Mouse (Mus musculus): ENCODE measurements around the gene Exoc7.

Exoc7 gene

DNA sequence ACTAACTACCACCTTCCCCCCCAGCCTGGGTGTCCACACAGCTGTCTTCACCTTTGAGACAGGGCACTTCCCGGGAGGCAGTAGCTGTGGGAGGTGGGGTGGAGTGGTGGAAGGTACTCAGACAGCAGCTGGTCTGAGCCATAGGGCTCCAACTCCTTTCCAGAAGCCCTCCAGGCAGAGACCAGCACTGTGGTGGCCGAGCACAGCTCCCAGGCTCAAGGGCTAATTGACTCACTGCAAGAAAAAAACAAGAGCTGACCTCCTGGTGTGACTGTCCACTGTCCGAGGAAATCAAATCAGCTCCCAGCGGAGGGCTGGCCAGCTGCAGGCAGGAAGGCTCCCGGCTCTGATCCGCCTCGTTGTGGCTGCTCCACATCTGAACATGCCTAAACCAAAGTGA, 67.2 kb downstream of the Exoc7 start:
- DNase-seq (ENCODE audit: low spot score): no peak
